Mouse (Mus musculus): ENCODE measurements at regions not wholly inside any gene's neighbourhood (a gene's known extent, or its start where the extent isn't known, plus 50 kb on each side); places are given as distances from the start of the nearest gene placed in this dataset.
A peak's percentile ranks its signal among the peaks of the same experiment; 100 is the strongest.

GRCm38 (mm10) chr19:32939692-32940091, 182.4 kb downstream of the Pten start:
- no peak for DNase-seq (ENCODE audit: low read depth, low spot score)

- no peak for DNase-seq (ENCODE audit: low read depth, low spot score)
Measured at GRCm38 (mm10) chr19:32940806-32941205, 183.5 kb downstream of the Pten start.

- no peak for DNase-seq (ENCODE audit: low read depth, low spot score)
Measured at GRCm38 (mm10) chr19:32943594-32944230, 186.4 kb downstream of the Pten start.

GRCm38 (mm10) chr19:32947081-32947855, 190.0 kb downstream of the Pten start:
- DNase-seq (ENCODE audit: low read depth, low spot score), result no peak

- DNase-seq (ENCODE audit: low read depth, low spot score), result no peak
Measured at GRCm38 (mm10) chr19:32950252-32950651, 193.0 kb downstream of the Pten start.

- no peak for DNase-seq (ENCODE audit: low read depth, low spot score)
Measured at GRCm38 (mm10) chr19:32950794-32951193, 193.5 kb downstream of the Pten start.

GRCm38 (mm10) chr19:32952425-32952824, 195.1 kb downstream of the Pten start:
- DNase-seq (ENCODE audit: low read depth, low spot score), result no peak

GRCm38 (mm10) chr19:32952928-32953687, 195.8 kb downstream of the Pten start:
- DNase-seq (ENCODE audit: low read depth, low spot score), result no peak

- no peak for DNase-seq (ENCODE audit: low read depth, low spot score)
Measured at GRCm38 (mm10) chr19:32954001-32954605, 196.8 kb downstream of the Pten start.

- DNase-seq (ENCODE audit: low read depth, low spot score), result no peak
Measured at GRCm38 (mm10) chr19:32954942-32955341, 197.6 kb downstream of the Pten start.

GRCm38 (mm10) chr19:32956143-32956915, 199.0 kb downstream of the Pten start:
- no peak for DNase-seq (ENCODE audit: low read depth, low spot score)

- no peak for DNase-seq (ENCODE audit: low read depth, low spot score)
Measured at GRCm38 (mm10) chr19:32956916-32957558, 199.7 kb downstream of the Pten start.

GRCm38 (mm10) chr19:32958276-32958675, 201.0 kb downstream of the Pten start:
- DNase-seq (ENCODE audit: low read depth, low spot score), result no peak

- DNase-seq (ENCODE audit: low read depth, low spot score), result no peak
Measured at GRCm38 (mm10) chr19:32958791-32959190, 201.5 kb downstream of the Pten start.

GRCm38 (mm10) chr19:32959844-32960195, 202.5 kb downstream of the Pten start:
- no peak for DNase-seq (ENCODE audit: low read depth, low spot score)

GRCm38 (mm10) chr19:32960196-32960947, 203.1 kb downstream of the Pten start:
- no peak for DNase-seq (ENCODE audit: low read depth, low spot score)

GRCm38 (mm10) chr19:32961525-32961924, 204.2 kb downstream of the Pten start:
- no peak for DNase-seq (ENCODE audit: low read depth, low spot score)

GRCm38 (mm10) chr19:32963983-32964382, 206.7 kb downstream of the Pten start:
- DNase-seq (ENCODE audit: low read depth, low spot score), result peak; percentile 63

- no peak for DNase-seq (ENCODE audit: low read depth, low spot score)
Measured at GRCm38 (mm10) chr19:32965488-32965887, 208.2 kb downstream of the Pten start.

- no peak for DNase-seq (ENCODE audit: low read depth, low spot score)
Measured at GRCm38 (mm10) chr19:32969213-32969776, 212.0 kb downstream of the Pten start.
